Mouse (Mus musculus): Measurements from ENCODE around the gene Sprtn. TPM values are rescaled to one million over a fixed set of nuclear protein-coding genes. Genes with fewer than 3 reads are reported as not detected.

Sprtn gene
- polyA plus RNA-seq, 1 experiment from 2014 or later: 9.4 TPM

GRCm38 (mm10) chr8:124888385-124888784 is 9.3 kb upstream of the Sprtn start:
- Histone ChIP-seq H3K9ac (replicated peaks; ENCODE audit: low read length) (no peak overlapping the region), H3K9me3 (replicated peaks; ENCODE audit: control insufficient read depth, low read length) (no peaks in the 10 kb centered on the region), H3K4me2 (ENCODE audit: low read depth, low read length) (no peak overlapping the region), H3K27ac (replicated peaks; ENCODE audit: low read depth, low read length) (no peak overlapping the region), H3K27me3 (ENCODE audit: control insufficient read depth, insufficient read depth, low read length) (no peaks in the 10 kb centered on the region), H3K4me1 (ENCODE audit: control insufficient read depth, insufficient read depth, low read length) (no peaks in the 10 kb centered on the region), H3K36me3 (replicated peaks; ENCODE audit: control insufficient read depth, insufficient read depth, low read depth, low read length) (peaks cover 21% of the 10 kb centered on the region), H3K4me3 (ENCODE audit: low read depth, low read length) (no peak overlapping the region)
- DNase-seq (ENCODE audit: low spot score) (no peak), ATAC-seq (replicated peaks; ENCODE audit: insufficient number of reproducible peaks, low FRiP score, low TSS enrichment, low read depth) (no peak)
- 97% methylated on average over 5 of the region's 5 CpGs for WGBS

DNA sequence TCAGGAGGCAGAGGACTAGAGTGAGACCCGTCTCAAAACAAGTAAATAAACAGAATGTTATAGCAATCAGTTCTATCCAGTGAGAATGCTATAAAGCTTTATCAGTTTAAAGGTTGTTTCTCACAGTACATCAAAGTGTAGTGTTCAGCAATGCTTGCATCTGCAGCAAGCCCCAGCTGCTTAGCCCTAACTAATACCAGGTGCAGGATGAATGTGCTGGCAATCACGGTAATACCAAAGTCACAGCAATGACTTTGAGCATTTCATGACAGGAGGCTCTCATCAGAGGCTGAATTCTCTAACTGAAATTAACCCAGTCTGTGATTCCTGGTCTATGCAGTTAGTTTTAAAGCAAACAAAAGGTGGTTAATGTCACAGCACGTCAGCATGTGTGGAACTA is 5.1 kb upstream of the Sprtn start:
- no peak overlapping the region for H3K4me2 ChIP-seq (ENCODE audit: low read depth, low read length)
- no peak overlapping the region for H3K4me3 ChIP-seq (ENCODE audit: low read depth, low read length)
- 43% methylated on average over 3 of the region's 3 CpGs for WGBS
- no peak overlapping the region for H3K9ac ChIP-seq (replicated peaks; ENCODE audit: low read length)
- no peaks in the 10 kb centered on the region for H3K9me3 ChIP-seq (replicated peaks; ENCODE audit: control insufficient read depth, low read length)
- peaks cover 6% of the 10 kb centered on the region for H3K4me1 ChIP-seq (ENCODE audit: control insufficient read depth, insufficient read depth, low read length)
- peaks cover 9% of the 10 kb centered on the region for H3K36me3 ChIP-seq (replicated peaks; ENCODE audit: control insufficient read depth, insufficient read depth, low read depth, low read length)
- H3K27ac ChIP-seq (replicated peaks; ENCODE audit: low read depth, low read length): no peak overlapping the region
- DNase-seq (ENCODE audit: low spot score) (peak; percentile 74), ATAC-seq (replicated peaks; ENCODE audit: insufficient number of reproducible peaks, low FRiP score, low TSS enrichment, low read depth) (no peak)
- no peaks in the 10 kb centered on the region for H3K27me3 ChIP-seq (ENCODE audit: control insufficient read depth, insufficient read depth, low read length)

DNA sequence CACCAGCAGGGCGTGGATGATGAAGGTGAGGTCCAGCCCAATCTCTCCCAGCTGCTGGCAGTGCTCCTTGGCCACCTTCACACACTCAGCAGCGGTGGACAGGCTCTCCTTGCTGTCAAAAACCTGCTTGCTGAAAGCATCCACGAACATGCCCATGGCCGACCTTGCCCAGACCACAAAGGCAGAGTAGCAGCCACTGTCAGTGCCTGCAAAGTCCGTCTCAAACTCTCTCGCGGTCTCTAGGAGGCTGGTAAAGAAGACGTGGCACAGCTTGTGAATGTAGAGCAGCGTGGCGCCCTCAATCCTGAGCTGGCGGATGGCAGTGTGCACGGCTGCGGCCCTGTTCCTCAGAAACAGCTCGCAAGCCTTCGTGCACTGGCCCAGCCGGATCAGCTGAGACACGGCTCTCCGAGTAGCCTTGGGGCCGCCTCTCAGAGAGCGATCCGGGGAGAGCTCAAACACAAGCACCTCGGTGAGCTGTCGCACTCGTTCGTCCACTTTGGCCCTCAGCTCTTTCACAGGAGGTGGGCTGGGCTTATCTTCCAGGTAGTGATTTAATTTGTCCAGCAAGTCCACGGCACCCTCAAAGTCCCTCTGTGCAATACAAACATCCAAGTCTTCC is 1.6 kb upstream of the Sprtn start:
- 86% methylated on average over 26 of the region's 26 CpGs for WGBS
- Histone ChIP-seq H3K4me2 (ENCODE audit: low read depth, low read length) (peak overlapping the region; percentile 99), H3K9me3 (replicated peaks; ENCODE audit: control insufficient read depth, low read length) (no peaks in the 10 kb centered on the region), H3K4me3 (ENCODE audit: low read depth, low read length) (peak overlapping the region; percentile 93), H3K4me1 (ENCODE audit: control insufficient read depth, insufficient read depth, low read length) (peaks cover 8% of the 10 kb centered on the region), H3K27ac (replicated peaks; ENCODE audit: low read depth, low read length) (0 out of 2 replicates have a peak overlapping the region, but pooled peaks have one; percentile 62), H3K36me3 (replicated peaks; ENCODE audit: control insufficient read depth, insufficient read depth, low read depth, low read length) (peaks cover 3% of the 10 kb centered on the region; the same call in 1 of the 2 replicates), H3K9ac (replicated peaks; ENCODE audit: low read length) (peak overlapping the region; percentile 85), H3K27me3 (ENCODE audit: control insufficient read depth, insufficient read depth, low read length) (no peaks in the 10 kb centered on the region)
- DNase-seq (ENCODE audit: low spot score) (no peak), ATAC-seq (replicated peaks; ENCODE audit: insufficient number of reproducible peaks, low FRiP score, low TSS enrichment, low read depth) (no peak)

DNA sequence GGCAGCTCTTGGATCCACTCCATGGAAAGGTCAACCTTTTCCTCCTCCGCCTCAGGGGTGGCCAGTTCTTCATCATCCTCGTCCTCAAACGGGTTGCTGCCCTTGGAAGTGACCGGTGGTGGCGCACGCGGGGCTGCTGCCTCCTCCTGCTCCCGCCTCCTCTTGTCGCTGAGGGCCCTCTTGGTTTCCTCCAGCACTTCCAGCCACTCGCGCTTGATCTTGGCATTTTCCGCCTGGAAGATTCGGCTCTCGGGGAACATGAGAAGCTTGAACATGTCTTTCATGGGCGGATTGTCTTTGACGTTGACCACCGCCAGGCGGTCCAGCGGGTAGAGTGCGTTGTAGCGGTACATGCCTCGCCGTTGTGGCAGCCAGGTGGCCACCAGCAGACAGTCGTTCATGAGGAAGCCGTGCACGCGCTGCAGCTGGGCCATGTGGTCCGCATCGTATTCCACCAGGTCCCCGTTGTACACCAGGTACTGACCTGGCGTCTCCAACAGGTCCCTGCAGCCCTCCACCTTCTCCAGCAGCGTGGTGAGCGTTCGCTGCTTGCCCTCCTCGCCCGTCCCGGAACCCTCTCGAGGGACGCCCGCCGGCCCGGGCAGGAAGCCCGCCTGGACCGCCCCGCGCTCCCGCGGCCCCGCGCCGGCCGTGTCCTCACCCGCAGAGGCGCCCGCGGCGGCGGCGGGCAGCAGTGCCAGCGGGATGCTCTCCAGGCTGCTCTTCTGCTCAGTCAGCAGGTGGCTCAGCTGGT is 877 bp upstream of the Sprtn start:
- peaks cover 8% of the 10 kb centered on the region for H3K4me1 ChIP-seq (ENCODE audit: control insufficient read depth, insufficient read depth, low read length)
- peak overlapping the region; percentile 85 for H3K9ac ChIP-seq (replicated peaks; ENCODE audit: low read length)
- no peaks in the 10 kb centered on the region for H3K9me3 ChIP-seq (replicated peaks; ENCODE audit: control insufficient read depth, low read length)
- peak; percentile 20; the same call in 1 of the 2 replicates for ATAC-seq (replicated peaks; ENCODE audit: insufficient number of reproducible peaks, low FRiP score, low TSS enrichment, low read depth)
- 1% methylated on average over 57 of the region's 60 CpGs for WGBS
- H3K27me3 ChIP-seq (ENCODE audit: control insufficient read depth, insufficient read depth, low read length): no peaks in the 10 kb centered on the region
- peak overlapping the region; percentile 62 for H3K27ac ChIP-seq (replicated peaks; ENCODE audit: low read depth, low read length)
- H3K4me3 ChIP-seq (ENCODE audit: low read depth, low read length): peak overlapping the region; percentile 93
- H3K36me3 ChIP-seq (replicated peaks; ENCODE audit: control insufficient read depth, insufficient read depth, low read depth, low read length): peaks cover 3% of the 10 kb centered on the region; the same call in 1 of the 2 replicates
- peak overlapping the region; percentile 99 for H3K4me2 ChIP-seq (ENCODE audit: low read depth, low read length)
- peak; percentile 73 for DNase-seq (ENCODE audit: low spot score)

DNA sequence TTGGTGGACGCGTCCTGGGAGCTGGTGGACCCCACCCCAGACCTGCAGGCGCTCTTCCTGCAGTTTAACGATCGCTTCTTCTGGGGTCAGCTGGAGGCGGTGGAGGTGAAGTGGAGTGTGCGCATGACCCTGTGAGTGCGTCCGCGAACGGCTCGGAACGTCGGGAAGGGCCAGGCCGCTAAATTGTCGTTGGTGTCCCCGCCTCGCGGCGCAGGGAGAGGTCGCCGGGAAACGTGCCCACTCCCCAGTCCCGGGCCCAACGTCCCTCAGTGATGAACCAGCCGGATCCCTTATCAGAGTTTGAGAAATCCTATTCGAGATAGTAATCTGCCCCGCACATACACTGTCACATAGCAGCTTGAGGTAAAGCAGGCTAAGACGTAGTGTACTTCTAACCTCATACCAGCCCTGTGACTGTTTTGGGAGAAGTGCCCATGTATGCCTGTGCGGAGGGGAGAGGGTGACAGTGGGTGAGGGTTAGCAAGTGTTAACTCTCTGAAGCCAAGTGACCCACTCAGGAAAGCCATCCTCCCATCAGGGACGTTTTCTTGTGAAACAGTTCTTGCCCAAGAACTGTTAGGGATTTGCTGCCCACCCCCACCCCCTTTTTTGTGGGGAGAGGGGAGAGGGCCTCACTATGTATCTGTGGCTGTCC is 692 bp downstream of the Sprtn start:
- 8% methylated on average over 31 of the region's 31 CpGs for WGBS
- DNase-seq (ENCODE audit: low spot score) (no peak), ATAC-seq (replicated peaks; ENCODE audit: insufficient number of reproducible peaks, low FRiP score, low TSS enrichment, low read depth) (peak; percentile 7; the same call in 1 of the 2 replicates)
- no peaks in the 10 kb centered on the region for H3K9me3 ChIP-seq (replicated peaks; ENCODE audit: control insufficient read depth, low read length)
- peak overlapping the region; percentile 49; the same call in 1 of the 2 replicates for H3K27ac ChIP-seq (replicated peaks; ENCODE audit: low read depth, low read length)
- peaks cover 8% of the 10 kb centered on the region for H3K4me1 ChIP-seq (ENCODE audit: control insufficient read depth, insufficient read depth, low read length)
- H3K4me3 ChIP-seq (ENCODE audit: low read depth, low read length): peak overlapping the region; percentile 93
- H3K27me3 ChIP-seq (ENCODE audit: control insufficient read depth, insufficient read depth, low read length): no peaks in the 10 kb centered on the region
- peaks cover 3% of the 10 kb centered on the region; the same call in 1 of the 2 replicates for H3K36me3 ChIP-seq (replicated peaks; ENCODE audit: control insufficient read depth, insufficient read depth, low read depth, low read length)
- peak overlapping the region; percentile 99 for H3K4me2 ChIP-seq (ENCODE audit: low read depth, low read length)
- H3K9ac ChIP-seq (replicated peaks; ENCODE audit: low read length): peak overlapping the region; percentile 65

DNA sequence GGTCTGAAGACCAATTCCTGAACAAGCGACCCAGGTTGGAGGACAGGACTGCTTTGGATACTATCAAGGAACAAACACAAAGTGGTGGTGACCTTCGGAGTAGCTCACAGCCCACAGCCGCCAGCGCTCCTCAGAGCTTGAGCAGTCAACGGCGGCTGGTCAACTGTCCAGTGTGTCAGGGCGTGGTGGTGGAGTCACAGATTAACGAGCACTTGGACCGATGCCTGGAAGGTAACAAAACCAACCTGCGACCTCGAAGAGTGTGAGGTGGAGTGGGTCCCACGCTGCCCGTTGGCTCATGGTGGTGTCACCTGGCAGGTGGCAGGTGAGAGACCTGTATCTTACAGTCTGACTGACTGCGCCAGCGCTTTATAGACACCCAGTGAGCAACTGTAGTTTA is 5.5 kb downstream of the Sprtn start:
- Histone ChIP-seq H3K27ac (replicated peaks; ENCODE audit: low read depth, low read length) (no peak overlapping the region), H3K9me3 (replicated peaks; ENCODE audit: control insufficient read depth, low read length) (no peaks in the 10 kb centered on the region), H3K36me3 (replicated peaks; ENCODE audit: control insufficient read depth, insufficient read depth, low read depth, low read length) (peaks cover 2% of the 10 kb centered on the region), H3K4me3 (ENCODE audit: low read depth, low read length) (no peak overlapping the region), H3K4me1 (ENCODE audit: control insufficient read depth, insufficient read depth, low read length) (peaks cover 2% of the 10 kb centered on the region; the same call in 1 of the 2 replicates), H3K27me3 (ENCODE audit: control insufficient read depth, insufficient read depth, low read length) (no peaks in the 10 kb centered on the region), H3K9ac (replicated peaks; ENCODE audit: low read length) (no peak overlapping the region), H3K4me2 (ENCODE audit: low read depth, low read length) (no peak overlapping the region)
- ATAC-seq (replicated peaks; ENCODE audit: insufficient number of reproducible peaks, low FRiP score, low TSS enrichment, low read depth): no peak
- WGBS: 93% methylated on average over 15 of the region's 15 CpGs
- DNase-seq (ENCODE audit: low spot score): no peak

DNA sequence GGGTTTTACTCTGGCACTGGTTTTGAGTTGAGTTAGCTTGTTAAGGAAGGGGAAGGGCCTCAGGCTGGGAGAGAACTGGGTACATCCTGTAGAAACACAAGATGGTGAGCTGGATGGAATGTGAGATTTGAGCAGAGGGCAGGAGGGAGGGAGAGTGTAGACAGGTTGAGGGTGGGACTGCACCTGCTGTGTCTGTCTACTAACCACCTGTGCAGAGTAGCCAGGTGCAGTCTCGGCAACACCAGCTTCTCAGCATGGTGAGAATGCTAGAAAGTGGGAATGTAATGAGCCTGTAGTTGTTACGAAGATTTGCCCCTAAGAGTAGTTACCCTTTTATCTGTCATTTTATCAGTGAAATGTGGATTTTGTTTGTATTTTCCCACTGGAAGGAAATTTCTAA is 7.8 kb downstream of the Sprtn start:
- WGBS: 79% methylated on average over 2 of the region's 2 CpGs
- Histone ChIP-seq H3K9me3 (replicated peaks; ENCODE audit: control insufficient read depth, low read length) (no peaks in the 10 kb centered on the region), H3K27ac (replicated peaks; ENCODE audit: low read depth, low read length) (no peak overlapping the region), H3K36me3 (replicated peaks; ENCODE audit: control insufficient read depth, insufficient read depth, low read depth, low read length) (peaks cover 2% of the 10 kb centered on the region), H3K4me3 (ENCODE audit: low read depth, low read length) (no peak overlapping the region), H3K4me1 (ENCODE audit: control insufficient read depth, insufficient read depth, low read length) (no peaks in the 10 kb centered on the region), H3K9ac (replicated peaks; ENCODE audit: low read length) (no peak overlapping the region), H3K4me2 (ENCODE audit: low read depth, low read length) (no peak overlapping the region), H3K27me3 (ENCODE audit: control insufficient read depth, insufficient read depth, low read length) (no peaks in the 10 kb centered on the region)
- DNase-seq (ENCODE audit: low spot score): no peak
- no peak for ATAC-seq (replicated peaks; ENCODE audit: insufficient number of reproducible peaks, low FRiP score, low TSS enrichment, low read depth)

GRCm38 (mm10) chr8:124909936-124910335 is 12.2 kb downstream of the Sprtn start:
- WGBS: 91% methylated on average over 16 of the region's 16 CpGs
- Histone ChIP-seq H3K27ac (replicated peaks; ENCODE audit: low read depth, low read length) (no peak overlapping the region), H3K4me1 (ENCODE audit: control insufficient read depth, insufficient read depth, low read length) (no peaks in the 10 kb centered on the region), H3K4me2 (ENCODE audit: low read depth, low read length) (no peak overlapping the region), H3K4me3 (ENCODE audit: low read depth, low read length) (no peak overlapping the region), H3K9ac (replicated peaks; ENCODE audit: low read length) (no peak overlapping the region), H3K9me3 (replicated peaks; ENCODE audit: control insufficient read depth, low read length) (no peaks in the 10 kb centered on the region), H3K27me3 (ENCODE audit: control insufficient read depth, insufficient read depth, low read length) (no peaks in the 10 kb centered on the region), H3K36me3 (replicated peaks; ENCODE audit: control insufficient read depth, insufficient read depth, low read depth, low read length) (peaks cover 4% of the 10 kb centered on the region)
- no peak for ATAC-seq (replicated peaks; ENCODE audit: insufficient number of reproducible peaks, low FRiP score, low TSS enrichment, low read depth)
- DNase-seq (ENCODE audit: low spot score): no peak
